Mouse (Mus musculus) ES-Bruce4 (cell line): ENCODE measurements around the gene Lrrc66. TPM values are rescaled to one million over a fixed set of nuclear protein-coding genes. Genes with fewer than 3 reads are reported as not detected.

ENCODE experiments used
- H3K27ac ChIP-seq: 2 replicates; pipeline ENCODE4 v1.5.1; 2012; ENCODE audit warnings: low read length, inconsistent platforms; ENCODE audit not compliant: insufficient read depth
- H3K27me3 ChIP-seq: 2 replicates; pipeline ENCODE4 v1.6.1; 2012; ENCODE audit warnings: mild to moderate bottlenecking, low read length, inconsistent platforms; ENCODE audit not compliant: control insufficient read depth, poor library complexity, insufficient read depth, severe bottlenecking
- H3K36me3 ChIP-seq: 2 replicates; pipeline ENCODE4 v1.6.1; 2012; ENCODE audit warnings: inconsistent platforms, mild to moderate bottlenecking, low read length, moderate library complexity; ENCODE audit not compliant: control insufficient read depth, poor library complexity, insufficient read depth, severe bottlenecking
- H3K4me1 ChIP-seq: one replicate; pipeline ENCODE4 v1.8.1; 2011; ENCODE audit warnings: low read length; ENCODE audit not compliant: control insufficient read depth, insufficient read depth
- H3K4me3 ChIP-seq: 2 replicates; pipeline ENCODE4 v1.5.1; 2011; ENCODE audit warnings: low read depth, mild to moderate bottlenecking, low read length
- H3K9ac ChIP-seq: 2 replicates; pipeline ENCODE4 v1.6.1; 2012; ENCODE audit warnings: low read depth, mild to moderate bottlenecking, inconsistent platforms; ENCODE audit not compliant: poor library complexity, severe bottlenecking
- H3K9me3 ChIP-seq: replicated peaks from 2 replicates; pipeline ENCODE4 v1.6.1; 2012; ENCODE audit warnings: mild to moderate bottlenecking, low read length, inconsistent platforms; ENCODE audit not compliant: control insufficient read depth, poor library complexity, insufficient read depth, severe bottlenecking
- CTCF ChIP-seq: IDR thresholded peaks from one replicate; pipeline ENCODE4 v1.8.1; 2011; ENCODE audit warnings: low read depth, low read length
- EP300 ChIP-seq: IDR thresholded peaks from 2 replicates; pipeline ENCODE4 v1.6.1; 2011; ENCODE audit warnings: low read depth, low read length; ENCODE audit not compliant: insufficient read depth
- POLR2A ChIP-seq: IDR thresholded peaks from one replicate; pipeline ENCODE4 v1.8.1; 2011; ENCODE audit warnings: low read length; ENCODE audit not compliant: insufficient read depth
- polyA plus RNA-seq: library from polyadenylated mRNA; stranded (reverse); fragments of >200 nt; gene quantifications from 2 replicates; pipeline ENCODE4 v1.2.4, GENCODE M21; 2011; ENCODE audit warnings: low read depth; ENCODE audit not compliant: missing spikeins, insufficient read depth, insufficient read length

Gene Lrrc66
- polyA plus RNA-seq, 1 experiment = not detected

- Histone ChIP-seq H3K36me3 (no peaks in the 10 kb centered on the region), H3K9ac (no peak overlapping the region), H3K9me3 (no peaks in the 10 kb centered on the region), H3K4me3 (no peak overlapping the region), H3K27ac (no peak overlapping the region), H3K27me3 (no peaks in the 10 kb centered on the region), H3K4me1 (no peaks in the 10 kb centered on the region)
- TF ChIP-seq EP300 (no peak), POLR2A (no peak), CTCF (no peak)
Observed at GRCm38 (mm10) chr5:73627559-73627958, 4.8 kb downstream of the Lrrc66 start.

DNA sequence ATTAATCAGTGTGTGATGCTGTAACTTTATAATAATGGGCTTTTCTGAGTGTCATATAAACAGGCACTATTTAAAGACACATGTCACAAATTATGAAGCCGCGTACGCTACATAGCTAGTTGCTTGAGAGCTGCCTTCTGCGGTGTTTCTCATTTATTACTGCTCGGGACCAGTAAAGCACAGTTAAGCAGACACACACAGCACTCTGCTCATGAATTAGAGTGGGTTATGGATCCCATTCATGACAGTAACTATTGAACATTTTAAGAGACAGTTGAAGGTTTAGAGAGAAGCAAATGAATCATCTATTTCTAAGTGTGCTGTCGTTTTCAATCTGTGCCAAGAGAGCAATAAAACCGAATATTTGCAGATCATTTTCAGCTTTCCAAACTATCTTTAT, 5.5 kb downstream of the Lrrc66 start:
- H3K9ac ChIP-seq = no peak overlapping the region
- H3K36me3 ChIP-seq = no peaks in the 10 kb centered on the region
- H3K4me3 ChIP-seq = no peak overlapping the region
- no peak for TF ChIP-seq CTCF
- no peak for TF ChIP-seq POLR2A
- no peak for TF ChIP-seq EP300
- no peak overlapping the region for H3K27ac ChIP-seq
- H3K9me3 ChIP-seq = no peaks in the 10 kb centered on the region
- no peaks in the 10 kb centered on the region for H3K4me1 ChIP-seq
- H3K27me3 ChIP-seq = no peaks in the 10 kb centered on the region

- Histone ChIP-seq H3K9ac (no peak overlapping the region), H3K36me3 (no peaks in the 10 kb centered on the region), H3K9me3 (0 out of 2 replicates have a peak, but pooled peaks cover 2% of the 10 kb centered on the region), H3K27ac (no peak overlapping the region), H3K4me3 (no peak overlapping the region), H3K27me3 (no peaks in the 10 kb centered on the region), H3K4me1 (no peaks in the 10 kb centered on the region)
- TF ChIP-seq EP300 (no peak), CTCF (no peak), POLR2A (no peak)
Observed at GRCm38 (mm10) chr5:73625505-73625904, 6.8 kb downstream of the Lrrc66 start.

GRCm38 (mm10) chr5:73618969-73619368, 13.4 kb downstream of the Lrrc66 start:
- H3K27ac ChIP-seq = no peak overlapping the region
- H3K9ac ChIP-seq = no peak overlapping the region
- no peaks in the 10 kb centered on the region for H3K36me3 ChIP-seq
- no peaks in the 10 kb centered on the region for H3K4me1 ChIP-seq
- TF ChIP-seq EP300 (no peak), CTCF (no peak), POLR2A (no peak)
- H3K9me3 ChIP-seq = 0 out of 2 replicates have a peak, but pooled peaks cover 2% of the 10 kb centered on the region
- H3K4me3 ChIP-seq = no peak overlapping the region
- no peaks in the 10 kb centered on the region for H3K27me3 ChIP-seq

DNA sequence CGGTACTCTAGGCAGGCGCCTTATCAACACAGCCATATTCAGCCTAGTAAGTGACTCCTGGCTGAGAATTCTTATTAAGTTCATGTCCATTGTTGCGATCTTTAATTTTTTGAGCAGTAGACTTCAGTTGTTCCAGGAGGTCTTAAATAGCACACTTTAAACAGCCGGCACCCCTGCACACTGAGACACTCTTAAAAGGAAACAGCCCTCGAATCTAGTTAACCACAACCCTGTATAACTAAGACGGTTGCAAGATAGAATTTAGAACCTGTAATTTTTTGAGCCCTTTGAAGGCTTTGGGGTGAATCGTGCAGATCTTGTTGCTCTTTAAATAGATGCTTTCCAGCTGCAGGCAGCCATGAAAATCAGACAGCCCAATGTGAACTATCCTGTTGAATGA, 17.1 kb downstream of the Lrrc66 start:
- H3K4me1 ChIP-seq = no peaks in the 10 kb centered on the region
- no peak overlapping the region for H3K4me3 ChIP-seq
- no peaks in the 10 kb centered on the region for H3K36me3 ChIP-seq
- no peak overlapping the region for H3K9ac ChIP-seq
- TF ChIP-seq CTCF (no peak), POLR2A (no peak), EP300 (no peak)
- H3K27ac ChIP-seq = no peak overlapping the region
- H3K9me3 ChIP-seq = no peaks in the 10 kb centered on the region
- H3K27me3 ChIP-seq = no peaks in the 10 kb centered on the region

DNA sequence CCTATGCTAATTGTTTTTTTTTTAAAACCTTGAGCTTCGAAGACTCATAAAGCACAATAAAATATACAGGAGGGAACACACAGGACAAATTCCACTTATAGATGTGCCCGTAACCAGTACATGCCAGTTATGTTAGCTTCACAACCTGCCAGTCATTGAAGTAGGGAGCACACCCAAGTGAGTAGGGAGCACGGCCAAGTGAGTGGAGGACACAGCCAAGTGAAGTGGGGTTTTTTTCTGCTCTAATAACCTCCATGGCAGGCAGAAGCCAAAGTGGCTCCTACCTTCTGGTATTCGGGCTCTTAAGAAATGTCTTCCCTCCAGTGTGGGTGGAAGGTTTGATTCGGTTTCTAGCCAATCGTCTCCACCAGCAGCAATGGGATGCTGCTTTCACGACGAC, 19.0 kb downstream of the Lrrc66 start:
- Histone ChIP-seq H3K4me1 (no peaks in the 10 kb centered on the region), H3K9ac (no peak overlapping the region), H3K4me3 (no peak overlapping the region), H3K27ac (no peak overlapping the region), H3K36me3 (no peaks in the 10 kb centered on the region), H3K27me3 (no peaks in the 10 kb centered on the region), H3K9me3 (no peaks in the 10 kb centered on the region)
- no peak for TF ChIP-seq CTCF
- no peak for TF ChIP-seq POLR2A
- TF ChIP-seq EP300 = no peak
